Mouse (Mus musculus) adrenal gland, adult (tissue): Measurements from ENCODE around the gene Rtn3.
"Not testable (repeated sequence)": the region's sequence is repeated elsewhere in the genome, so short reads cannot be mapped to it uniquely, and the experiment has no call there.

Source experiments
- DNase-seq, 2 experiments: peaks; one replicate each; pipeline ENCODE4 v3.0.0; 2022 to 2023; ENCODE audit warnings: low spot score in 1 of 2; ENCODE audit not compliant: inconsistent age in 2 of 2

Rtn3 gene

GRCm38 (mm10) chr19:7482599-7483511, at the start of gene Rtn3:
Rtn3 (minus strand) TSS chr19:7483281.
- peak; percentile 98 for DNase-seq

GRCm38 (mm10) chr19:7531906-7532305, 48.8 kb upstream of the Rtn3 start:
- no peak for DNase-seq

GRCm38 (mm10) chr19:7528639-7529428, 45.8 kb upstream of the Rtn3 start:
- DNase-seq = peak; percentile 35 to 82

- no peak for DNase-seq
These were observed 41.8 kb upstream of the Rtn3 start for GRCm38 (mm10) chr19:7524879-7525278.

- no peak for DNase-seq
These were observed 40.7 kb upstream of the Rtn3 start for GRCm38 (mm10) chr19:7523781-7524180.

- no peak for DNase-seq
These were observed 40.2 kb upstream of the Rtn3 start for GRCm38 (mm10) chr19:7523292-7523691.

- no peak for DNase-seq
These were observed 39.8 kb upstream of the Rtn3 start for GRCm38 (mm10) chr19:7522856-7523255.

GRCm38 (mm10) chr19:7521619-7522018, 38.5 kb upstream of the Rtn3 start:
- no peak for DNase-seq

- DNase-seq = no peak
These were observed 33.4 kb upstream of the Rtn3 start for GRCm38 (mm10) chr19:7516437-7516836.

GRCm38 (mm10) chr19:7508026-7508425, 24.9 kb upstream of the Rtn3 start:
- DNase-seq = no peak

GRCm38 (mm10) chr19:7506321-7506720, 23.2 kb upstream of the Rtn3 start:
- DNase-seq = no peak

GRCm38 (mm10) chr19:7502432-7502831, 19.4 kb upstream of the Rtn3 start:
- DNase-seq = no peak

- DNase-seq = no peak
These were observed 17.6 kb upstream of the Rtn3 start for GRCm38 (mm10) chr19:7500701-7501100.

GRCm38 (mm10) chr19:7498816-7499215, 15.7 kb upstream of the Rtn3 start:
- DNase-seq = peak in 1 of 2 experiments; percentile 59

GRCm38 (mm10) chr19:7496070-7496469, 13.0 kb upstream of the Rtn3 start:
- not testable (repeated sequence) for DNase-seq

GRCm38 (mm10) chr19:7495221-7496038, 12.3 kb upstream of the Rtn3 start:
- peak in 1 of 2 experiments; percentile 83 for DNase-seq

- peak; percentile 99 for DNase-seq
These were observed 11.3 kb upstream of the Rtn3 start for GRCm38 (mm10) chr19:7494187-7495015.

- DNase-seq = no peak
These were observed 10.5 kb upstream of the Rtn3 start, which contains the start of gene Atl3 for GRCm38 (mm10) chr19:7493352-7494186. Atl3 (plus strand) TSS chr19:7494040.

GRCm38 (mm10) chr19:7492682-7493081, 9.6 kb upstream of the Rtn3 start:
- no peak for DNase-seq
